11 mouse cellular contexts compared by ENCODE assay signal in genomic region chr3:88221519-88222390, GRCm38 (mm10). TPM values are rescaled to one million over a fixed set of nuclear protein-coding genes. Genes with fewer than 3 reads are reported as not detected.
DNase-seq lines count a peak whose midpoint lies in the region; ATAC-seq and TF ChIP-seq lines count a peak whose summit lies in the region.
"Had no signal": no experiment of that assay in that cellular context is flagged by ENCODE, and none has a peak within 500 bp of the region (broad histone marks: within the 10 kb centered on the region; RNA-seq: fewer than 3 reads in every experiment).

No protein-coding gene starts in this region.

- ATAC-seq in forebrain, embryonic 11.5 days (replicated peaks; ENCODE audit: low FRiP score): peak; percentile 67
- peak; percentile 79 for ATAC-seq in midbrain, postnatal 0 days (ENCODE audit: low FRiP score)
- no peak for ATAC-seq in megakaryocyte-erythroid progenitor cell, adult 5-6 weeks (replicated peaks; ENCODE audit: low FRiP score, low TSS enrichment, poor library complexity, severe bottlenecking)

- H3K9ac ChIP-seq in forebrain, embryonic 11.5 days (ENCODE audit: low read length): peak overlapping the region; percentile 62
- H3K9ac ChIP-seq in midbrain, postnatal 0 days (replicated peaks; ENCODE audit: low read length, poor library complexity, severe bottlenecking): 0 out of 2 replicates have a peak overlapping the region, but pooled peaks have one; percentile 33
- H3K9ac ChIP-seq: heart, embryonic 13.5 days; lung, embryonic 14.5 days had no signal

- no peak for TF ChIP-seq CTCF in layer of hippocampus, adult 2 months (conservative IDR thresholded peaks at IDR 0.05)
- no peak for TF ChIP-seq CTCF in midbrain, postnatal 0 days (IDR thresholded peaks at IDR 0.05)

- peak; percentile 87 to 90 for DNase-seq in cerebellum, postnatal 10 days
- peak; percentile 72 for DNase-seq in forebrain, embryonic 11.5 days (ENCODE audit: low spot score)
- peak; percentile 75 to 91 for DNase-seq in layer of hippocampus, adult 2 months (ENCODE audit: low spot score in 2 of 2)
- DNase-seq in midbrain, postnatal 0 days (ENCODE audit: low spot score): peak; percentile 94
- no peak for DNase-seq in kidney, adult 18-20 months
- DNase-seq in thymus, postnatal 10 days (ENCODE audit: low spot score in 2 of 2): no peak
- no peak for DNase-seq in heart, postnatal 14 days

- no peaks in the 10 kb centered on the region for H3K9me3 ChIP-seq in forebrain, embryonic 11.5 days (ENCODE audit: control insufficient read depth, low read length)
- H3K9me3 ChIP-seq in midbrain, postnatal 0 days (ENCODE audit: low read length): no peaks in the 10 kb centered on the region
- H3K9me3 ChIP-seq: heart, embryonic 13.5 days had no signal

- H3K27ac ChIP-seq in forebrain, embryonic 11.5 days (ENCODE audit: low read depth, low read length): peak overlapping the region; percentile 89
- H3K27ac ChIP-seq in layer of hippocampus, adult 2 months: peak overlapping the region; percentile 95
- H3K27ac ChIP-seq in midbrain, postnatal 0 days (ENCODE audit: low read depth, low read length): peak overlapping the region; percentile 85
- H3K27ac ChIP-seq: heart, embryonic 13.5 days had no signal

- peaks cover 45% of the 10 kb centered on the region for H3K4me1 ChIP-seq in forebrain, embryonic 11.5 days (replicated peaks; ENCODE audit: control insufficient read depth, insufficient read depth, low read length)
- no peaks in the 10 kb centered on the region for H3K4me1 ChIP-seq in midbrain, postnatal 0 days (ENCODE audit: insufficient read depth, low read length)
- H3K4me1 ChIP-seq: heart, embryonic 13.5 days had no signal

- 0 out of 2 replicates have a peak overlapping the region, but pooled peaks have one; percentile 8 for H3K4me3 ChIP-seq in forebrain, embryonic 11.5 days (ENCODE audit: low read depth, low read length)
- no peak overlapping the region for H3K4me3 ChIP-seq in layer of hippocampus, adult 2 months
- no peak overlapping the region for H3K4me3 ChIP-seq in midbrain, postnatal 0 days (ENCODE audit: low read depth, low read length)
- H3K4me3 ChIP-seq: heart, embryonic 13.5 days had no signal

- peaks cover 28% of the 10 kb centered on the region for H3K27me3 ChIP-seq in forebrain, embryonic 11.5 days (ENCODE audit: control insufficient read depth, insufficient read depth, low read length)
- peaks cover 7% of the 10 kb centered on the region; the same call in 1 of the 2 replicates for H3K27me3 ChIP-seq in midbrain, postnatal 0 days (ENCODE audit: insufficient read depth, low read length)

- intact Hi-C loops in heart, postnatal 14 days (cut with DNase I): no loop called here

- peaks cover 16% of the 10 kb centered on the region for H3K36me3 ChIP-seq in forebrain, embryonic 11.5 days (ENCODE audit: control insufficient read depth, insufficient read depth, low read length)
- H3K36me3 ChIP-seq in midbrain, postnatal 0 days (ENCODE audit: insufficient read depth, low read length): peaks cover 23% of the 10 kb centered on the region
- H3K36me3 ChIP-seq: heart, embryonic 13.5 days had no signal

- 38% methylated on average over 12 of the region's 12 CpGs for WGBS in forebrain, embryonic 11.5 days
- 32% methylated on average over 12 of the region's 12 CpGs for WGBS in midbrain, postnatal 0 days

- peak overlapping the region; percentile 79 for H3K4me2 ChIP-seq in forebrain, embryonic 11.5 days (ENCODE audit: low read depth, low read length, severe bottlenecking)
- H3K4me2 ChIP-seq in midbrain, postnatal 0 days (ENCODE audit: low read depth, low read length, poor library complexity, severe bottlenecking): no peak overlapping the region
- H3K4me2 ChIP-seq: heart, embryonic 13.5 days; lung, embryonic 14.5 days had no signal

RNA-seq across cellular contexts. Expression of gene Rhbg, which starts 32.8 kb away (rescaled TPM):
- 0.36 TPM in 1 of 2 replicates, not detected in the other for polyA plus RNA-seq in forebrain, embryonic 11.5 days (2014; fragmentation: Nextera tagmentation; extraction: Ambion mirVana)
- total RNA-seq in layer of hippocampus, adult 2 months (2021): not detected
- total RNA-seq in midbrain, postnatal 0 days (2014; rRNA removed): 0.94 and 1.0 TPM in 2 replicates
- 0.21 and 0.41 TPM in 2 replicates for polyA plus RNA-seq in midbrain, postnatal 0 days (2015; fragmentation: Nextera tagmentation; extraction: Ambion mirVana)
- not detected in 2 replicates for total RNA-seq in megakaryocyte-erythroid progenitor cell, adult 5-6 weeks (2014; fragmentation: Nextera tagmentation)
- total RNA-seq in megakaryocyte-erythroid progenitor cell, adult 5-6 weeks (2017): not detected in 2 replicates
- not detected for total RNA-seq in heart, postnatal 14 days (2021)
- total RNA-seq: common myeloid progenitor, adult 5-6 weeks had no signal
- polyA plus RNA-seq: lung, embryonic 14.5 days had no signal

Comparison
In these comparisons a context has a peak if more than half of its experiments do, and no peak if none do; other contexts are left out.
1. DNase-seq: peak in cerebellum, postnatal 10 days (2 of 2), forebrain, embryonic 11.5 days (single experiment), layer of hippocampus, adult 2 months (2 of 2) and midbrain, postnatal 0 days (single experiment); none in kidney, adult 18-20 months (single experiment), thymus, postnatal 10 days (0 of 2) and heart, postnatal 14 days (0 of 2).
2. Peak in every context shown above with its lines, with median percentiles within 50 percentile points of each other: H3K27ac ChIP-seq.